Mouse (Mus musculus) brain, embryonic 14.5 days (tissue): Measurements from ENCODE around the gene Lefty2.

Source experiments
- CTCF ChIP-seq: fragments of 200-500 bp; IDR thresholded peaks from 2 replicates; pipeline ENCODE4 v1.5.1; 2012; ENCODE audit warnings: inconsistent platforms, mild to moderate bottlenecking, moderate library complexity, borderline replicate concordance; ENCODE audit not compliant: insufficient read depth, insufficient read length; ENCODE audit errors: extremely low read depth
- POLR2A ChIP-seq: fragments of 200-500 bp; IDR thresholded peaks from 2 replicates; pipeline ENCODE4 v1.6.1; 2012; ENCODE audit warnings: mild to moderate bottlenecking, inconsistent platforms, borderline replicate concordance; ENCODE audit not compliant: poor library complexity, insufficient read depth, insufficient read length, severe bottlenecking; ENCODE audit errors: extremely low read depth

GRCm38 (mm10) chr1:180931106-180931505 is 38.2 kb downstream of the Lefty2 start:
- TF ChIP-seq CTCF (no peak), POLR2A (no peak)
